Mouse (Mus musculus) cortical plate, adult 2 months (tissue): ENCODE measurements around the gene Eif2b2.

Experiments used
- CTCF ChIP-seq: fragments of 200-500 bp; IDR thresholded peaks from 2 replicates; pipeline ENCODE4 v1.5.1; 2011; ENCODE audit warnings: mild to moderate bottlenecking, control low read depth, low read length; ENCODE audit not compliant: insufficient read depth; ENCODE audit errors: extremely low read depth
- POLR2A ChIP-seq: fragments of 200-500 bp; IDR thresholded peaks from 2 replicates; pipeline ENCODE4 v1.6.1; 2011; ENCODE audit warnings: mild to moderate bottlenecking, low read length, control low read depth; ENCODE audit not compliant: insufficient read depth; ENCODE audit errors: extremely low read depth

GRCm38 (mm10) chr12:85196191-85196590 lies 23.1 kb upstream of the Eif2b2 start:
- TF ChIP-seq CTCF = no peak
- TF ChIP-seq POLR2A = no peak
